Comparison of ENCODE assay signal across 12 mouse cellular contexts in genomic region chr10:125114318-125114717, GRCm38 (mm10).
DNase-seq lines count a peak whose midpoint lies in the region; ATAC-seq and TF ChIP-seq lines count a peak whose summit lies in the region.
"Had no signal": no experiment of that assay in that cellular context is flagged by ENCODE, and none has a peak within 500 bp of the region (broad histone marks: within the 10 kb centered on the region; RNA-seq: fewer than 3 reads in every experiment).

No protein-coding gene starts in this region.

- H3K9me3 ChIP-seq in embryonic facial prominence, embryonic 11.5 days (replicated peaks; ENCODE audit: control insufficient read depth, low read length): no peaks in the 10 kb centered on the region
- no peaks in the 10 kb centered on the region for H3K9me3 ChIP-seq in embryonic facial prominence, embryonic 10.5 days
- H3K9me3 ChIP-seq: embryonic facial prominence, embryonic 12.5 days had no signal

- H3K27me3 ChIP-seq in embryonic facial prominence, embryonic 11.5 days (ENCODE audit: control insufficient read depth, insufficient read depth, low read length): no peaks in the 10 kb centered on the region
- no peaks in the 10 kb centered on the region for H3K27me3 ChIP-seq in embryonic facial prominence, embryonic 10.5 days (replicated peaks; ENCODE audit: low read depth, poor library complexity, severe bottlenecking)
- H3K27me3 ChIP-seq: embryonic facial prominence, embryonic 12.5 days had no signal

- no peaks in the 10 kb centered on the region for H3K4me1 ChIP-seq in embryonic facial prominence, embryonic 11.5 days (ENCODE audit: control insufficient read depth, insufficient read depth, low read length)
- H3K4me1 ChIP-seq in embryonic facial prominence, embryonic 10.5 days: no peaks in the 10 kb centered on the region
- H3K4me1 ChIP-seq: embryonic facial prominence, embryonic 12.5 days had no signal

- peak; percentile 68 for TF ChIP-seq CTCF in layer of hippocampus, adult 2 months (conservative IDR thresholded peaks at IDR 0.05)

- no peak for ATAC-seq in embryonic facial prominence, embryonic 11.5 days (replicated peaks; ENCODE audit: insufficient number of reproducible peaks, low FRiP score, low TSS enrichment, low read depth)

- H3K27ac ChIP-seq in embryonic facial prominence, embryonic 11.5 days (replicated peaks; ENCODE audit: low read depth, low read length): no peak overlapping the region
- no peak overlapping the region for H3K27ac ChIP-seq in embryonic facial prominence, embryonic 10.5 days (replicated peaks)
- no peak overlapping the region for H3K27ac ChIP-seq in layer of hippocampus, adult 2 months
- H3K27ac ChIP-seq: embryonic facial prominence, embryonic 12.5 days had no signal

- H3K9ac ChIP-seq in embryonic facial prominence, embryonic 11.5 days (replicated peaks; ENCODE audit: low read length): no peak overlapping the region
- H3K9ac ChIP-seq: embryonic facial prominence, embryonic 12.5 days had no signal

- H3K4me3 ChIP-seq in embryonic facial prominence, embryonic 11.5 days (ENCODE audit: low read depth, low read length): no peak overlapping the region
- H3K4me3 ChIP-seq in embryonic facial prominence, embryonic 10.5 days: no peak overlapping the region
- no peak overlapping the region for H3K4me3 ChIP-seq in layer of hippocampus, adult 2 months
- H3K4me3 ChIP-seq: embryonic facial prominence, embryonic 12.5 days had no signal

- 38% methylated on average over 1 of the region's 1 CpGs for WGBS in embryonic facial prominence, embryonic 11.5 days
- WGBS in embryonic facial prominence, embryonic 10.5 days: 25% methylated on average over 1 of the region's 1 CpGs

- H3K36me3 ChIP-seq in embryonic facial prominence, embryonic 11.5 days (replicated peaks; ENCODE audit: control insufficient read depth, insufficient read depth, low read depth, low read length): no peaks in the 10 kb centered on the region
- no peaks in the 10 kb centered on the region for H3K36me3 ChIP-seq in embryonic facial prominence, embryonic 10.5 days (replicated peaks)
- H3K36me3 ChIP-seq: embryonic facial prominence, embryonic 12.5 days had no signal

- peak; percentile 32 for DNase-seq in embryonic facial prominence, embryonic 11.5 days (ENCODE audit: low spot score)
- no peak for DNase-seq in embryonic facial prominence, embryonic 10.5 days (ENCODE audit: low spot score)
- peak in 1 of 2 experiments; percentile 33 for DNase-seq in layer of hippocampus, adult 2 months (ENCODE audit: low spot score in 2 of 2)
- DNase-seq in layer of hippocampus, postnatal 14 days (ENCODE audit: low spot score in 2 of 2): no peak
- DNase-seq in R1 (ENCODE audit: low read depth, low spot score): peak; percentile 43
- DNase-seq in kidney, postnatal 36 days: peak; percentile 5 to 11
- no peak for DNase-seq in adrenal gland, postnatal 4 days (ENCODE audit: low spot score in 2 of 2)
- DNase-seq in ovary, postnatal 14 days (ENCODE audit: low spot score): no peak
- DNase-seq: adrenal gland, adult 8-10 months; gastrocnemius, postnatal 25 days; heart, postnatal 36 days had no signal

- no peak overlapping the region for H3K4me2 ChIP-seq in embryonic facial prominence, embryonic 11.5 days (ENCODE audit: low read depth, low read length)
- H3K4me2 ChIP-seq: embryonic facial prominence, embryonic 12.5 days had no signal

Comparison
In these comparisons a context has a peak if more than half of its experiments do, and no peak if none do; other contexts are left out.
1. DNase-seq: peak in embryonic facial prominence, embryonic 11.5 days (single experiment), R1 (single experiment) and kidney, postnatal 36 days (2 of 2); none in embryonic facial prominence, embryonic 10.5 days (single experiment), layer of hippocampus, postnatal 14 days (0 of 2), adrenal gland, postnatal 4 days (0 of 2) and ovary, postnatal 14 days (single experiment).